Mouse (Mus musculus): ENCODE data around the gene Med12l.
"Not testable (repeated sequence)": the region's sequence is repeated elsewhere in the genome, so short reads cannot be mapped to it uniquely, and the experiment has no call there.

Gene Med12l

GRCm38 (mm10) chr3:59101218-59101986 is 95.8 kb downstream of the Med12l start, which contains the start of gene Gpr171:
TSS of gene Gpr171 (minus strand) at chr3:59101821.
- no peak for DNase-seq (ENCODE audit: low read depth)

- no peak for DNase-seq (ENCODE audit: low read depth)
Measured at GRCm38 (mm10) chr3:59102146-59102545, 96.5 kb downstream of the Med12l start.

- no peak for DNase-seq (ENCODE audit: low read depth)
Measured at GRCm38 (mm10) chr3:59104462-59104861, 98.8 kb downstream of the Med12l start.

- DNase-seq (ENCODE audit: low read depth), result no peak
Measured at GRCm38 (mm10) chr3:59107439-59107838, 101.8 kb downstream of the Med12l start.

- DNase-seq (ENCODE audit: low read depth), result not testable (repeated sequence)
Measured at GRCm38 (mm10) chr3:59109834-59110233, 104.2 kb downstream of the Med12l start.

GRCm38 (mm10) chr3:59111944-59112343 is 106.3 kb downstream of the Med12l start:
- DNase-seq (ENCODE audit: low read depth), result no peak

- not testable (repeated sequence) for DNase-seq (ENCODE audit: low read depth)
Measured at GRCm38 (mm10) chr3:59113291-59113690, 107.7 kb downstream of the Med12l start.

- no peak for DNase-seq (ENCODE audit: low read depth)
Measured at GRCm38 (mm10) chr3:59113973-59114517, 108.4 kb downstream of the Med12l start.

- no peak for DNase-seq (ENCODE audit: low read depth)
Measured at GRCm38 (mm10) chr3:59121067-59121730, 115.6 kb downstream of the Med12l start.

- DNase-seq (ENCODE audit: low read depth), result no peak
Measured at GRCm38 (mm10) chr3:59121780-59122449, 116.3 kb downstream of the Med12l start.

- no peak for DNase-seq (ENCODE audit: low read depth)
Measured at GRCm38 (mm10) chr3:59125022-59125421, 119.4 kb downstream of the Med12l start.

- no peak for DNase-seq (ENCODE audit: low read depth)
Measured at GRCm38 (mm10) chr3:59125783-59126555, 120.3 kb downstream of the Med12l start.

- DNase-seq (ENCODE audit: low read depth), result no peak
Measured at GRCm38 (mm10) chr3:59128681-59129080, 123.1 kb downstream of the Med12l start.

- no peak for DNase-seq (ENCODE audit: low read depth)
Measured at GRCm38 (mm10) chr3:59129547-59129946, 123.9 kb downstream of the Med12l start.

GRCm38 (mm10) chr3:59130431-59130830 is 124.8 kb downstream of the Med12l start:
- DNase-seq (ENCODE audit: low read depth), result no peak

- DNase-seq (ENCODE audit: low read depth), result no peak
Measured at GRCm38 (mm10) chr3:59131081-59131480, 125.5 kb downstream of the Med12l start.

- DNase-seq (ENCODE audit: low read depth), result no peak
Measured at GRCm38 (mm10) chr3:59131966-59132365, 126.3 kb downstream of the Med12l start.

- DNase-seq (ENCODE audit: low read depth), result no peak
Measured at GRCm38 (mm10) chr3:59133189-59133588, 127.6 kb downstream of the Med12l start.

- DNase-seq (ENCODE audit: low read depth), result no peak
Measured at GRCm38 (mm10) chr3:59135911-59136653, 130.5 kb downstream of the Med12l start.

GRCm38 (mm10) chr3:59138946-59139468 is 133.4 kb downstream of the Med12l start:
- no peak for DNase-seq (ENCODE audit: low read depth)

- DNase-seq (ENCODE audit: low read depth), result no peak
Measured at GRCm38 (mm10) chr3:59139651-59140051, 134.0 kb downstream of the Med12l start.
